Mouse (Mus musculus) liver, embryonic 18 days (tissue): ENCODE results near the gene Krt27. TPM values are rescaled to one million over a fixed set of nuclear protein-coding genes. Genes with fewer than 3 reads are reported as not detected.

ENCODE experiments used
- polyA plus RNA-seq: library from polyadenylated mRNA; depleted of rRNA; stranded (reverse); fragments of >200 nt; gene quantifications from 2 replicates; pipeline ENCODE4 v1.2.3, GENCODE M21; 2012; rRNA removed

The Krt27 gene
- not detected in 2 replicates for polyA plus RNA-seq

GRCm38 (mm10) chr11:99351004-99351403 is at the start of gene Krt27:
TSS of gene Krt27 (minus strand) at chr11:99351104.

GRCm38 (mm10) chr11:99389264-99389663 is 38.4 kb upstream of the Krt27 start, which contains the start of gene Krt10:
TSS of gene Krt10 (minus strand) at chr11:99389364.

GRCm38 (mm10) chr11:99374803-99375202 is 23.9 kb upstream of the Krt27 start, which contains the start of gene Krt28:
TSS of gene Krt28 (minus strand) at chr11:99374903.

GRCm38 (mm10) chr11:99337866-99338265 is 13.0 kb downstream of the Krt27 start, which contains the start of gene Krt26:
TSS of gene Krt26 (minus strand) at chr11:99337966.

GRCm38 (mm10) chr11:99322851-99323250 is 28.1 kb downstream of the Krt27 start, which contains the start of gene Krt25:
TSS of gene Krt25 (minus strand) at chr11:99322951.

Other genes starting within 250 kb of the Krt27 start
- 0.63 and 0.85 TPM in 2 replicates for gene Ccr7, start 196.0 kb downstream of the Krt27 start, polyA plus RNA-seq
- gene Smarce1, start 120.1 kb downstream of the Krt27 start, polyA plus RNA-seq, result 38.1 and 45.5 TPM in 2 replicates
- gene Krt222, start 107.0 kb downstream of the Krt27 start, polyA plus RNA-seq, result 0.05 and 0.12 TPM in 2 replicates
- not detected in 2 replicates for gene Krt24, start 65.8 kb downstream of the Krt27 start, polyA plus RNA-seq
- 0.03 TPM in 1 of 2 replicates, not detected in the other for gene Krt25, start 28.2 kb downstream of the Krt27 start, polyA plus RNA-seq
- gene Krt26, start 13.1 kb downstream of the Krt27 start, polyA plus RNA-seq, result not detected in 2 replicates
- gene Krt28, start 23.8 kb upstream of the Krt27 start, polyA plus RNA-seq, result not detected in 2 replicates
- 1.5 and 1.7 TPM in 2 replicates for gene Krt10, start 38.3 kb upstream of the Krt27 start, polyA plus RNA-seq
- gene Krt12, start 71.2 kb upstream of the Krt27 start, polyA plus RNA-seq, result 0.05 TPM in 1 of 2 replicates, not detected in the other
- 12.1 and 18.7 TPM in 2 replicates for gene Krt20, start 87.0 kb upstream of the Krt27 start, polyA plus RNA-seq
- gene Krt23, start 142.0 kb upstream of the Krt27 start, polyA plus RNA-seq, result 4.7 and 5.5 TPM in 2 replicates
- gene Krt39, start 170.2 kb upstream of the Krt27 start, polyA plus RNA-seq, result not detected in 2 replicates
- not detected in 2 replicates for gene Krt40, start 192.1 kb upstream of the Krt27 start, polyA plus RNA-seq
- not detected in 2 replicates for gene Krtap3-3, start 199.8 kb upstream of the Krt27 start, polyA plus RNA-seq
- gene Krtap3-2, start 205.7 kb upstream of the Krt27 start, polyA plus RNA-seq, result not detected in 2 replicates
- not detected in 2 replicates for gene Gm11939, start 208.4 kb upstream of the Krt27 start, polyA plus RNA-seq
- not detected in 2 replicates for gene Krtap3-1, start 215.5 kb upstream of the Krt27 start, polyA plus RNA-seq
- gene Krtap1-5, start 229.9 kb upstream of the Krt27 start, polyA plus RNA-seq, result not detected in 2 replicates
- gene Krtap1-4, start 232.6 kb upstream of the Krt27 start, polyA plus RNA-seq, result not detected in 2 replicates
- not detected in 2 replicates for gene Krtap1-3, start 240.2 kb upstream of the Krt27 start, polyA plus RNA-seq
- not detected in 2 replicates for gene Krtap9-3, start 247.0 kb upstream of the Krt27 start, polyA plus RNA-seq